Mouse (Mus musculus): ENCODE results near the gene Crybg1.
"Not testable (repeated sequence)": the region's sequence is repeated elsewhere in the genome, so short reads cannot be mapped to it uniquely, and the experiment has no call there.

Gene Crybg1

GRCm38 (mm10) chr10:43964943-43965342 lies 183.7 kb downstream of the Crybg1 start:
- no peak for DNase-seq (ENCODE audit: low read depth)

GRCm38 (mm10) chr10:43953942-43954341 lies 194.7 kb downstream of the Crybg1 start:
- DNase-seq (ENCODE audit: low read depth), result peak; percentile 74

- DNase-seq (ENCODE audit: low read depth), result no peak
Observed at GRCm38 (mm10) chr10:43945435-43945834, 203.2 kb downstream of the Crybg1 start.

- DNase-seq (ENCODE audit: low read depth), result no peak
Observed at GRCm38 (mm10) chr10:43943736-43944135, 204.9 kb downstream of the Crybg1 start.

GRCm38 (mm10) chr10:43939136-43939662 lies 209.5 kb downstream of the Crybg1 start:
- no peak for DNase-seq (ENCODE audit: low read depth)

- no peak for DNase-seq (ENCODE audit: low read depth)
Observed at GRCm38 (mm10) chr10:43928596-43928995, 220.1 kb downstream of the Crybg1 start.

GRCm38 (mm10) chr10:43927736-43928135 lies 220.9 kb downstream of the Crybg1 start:
- DNase-seq (ENCODE audit: low read depth), result no peak

- not testable (repeated sequence) for DNase-seq (ENCODE audit: low read depth)
Observed at GRCm38 (mm10) chr10:43925776-43926175, 222.9 kb downstream of the Crybg1 start.

- DNase-seq (ENCODE audit: low read depth), result no peak
Observed at GRCm38 (mm10) chr10:43923096-43923495, 225.6 kb downstream of the Crybg1 start.

GRCm38 (mm10) chr10:43918696-43919608 lies 229.7 kb downstream of the Crybg1 start:
- DNase-seq (ENCODE audit: low read depth), result peak; percentile 78

GRCm38 (mm10) chr10:43916737-43917136 lies 231.9 kb downstream of the Crybg1 start:
- no peak for DNase-seq (ENCODE audit: low read depth)

GRCm38 (mm10) chr10:43916181-43916580 lies 232.5 kb downstream of the Crybg1 start:
- DNase-seq (ENCODE audit: low read depth), result no peak

GRCm38 (mm10) chr10:43912236-43912635 lies 236.4 kb downstream of the Crybg1 start:
- no peak for DNase-seq (ENCODE audit: low read depth)

- no peak for DNase-seq (ENCODE audit: low read depth)
Observed at GRCm38 (mm10) chr10:43910873-43911142, 237.8 kb downstream of the Crybg1 start.

GRCm38 (mm10) chr10:43910032-43910872 lies 238.4 kb downstream of the Crybg1 start:
- DNase-seq (ENCODE audit: low read depth), result no peak

GRCm38 (mm10) chr10:43904569-43904968 lies 244.1 kb downstream of the Crybg1 start:
- no peak for DNase-seq (ENCODE audit: low read depth)

- peak; percentile 90 for DNase-seq (ENCODE audit: low read depth)
Observed at GRCm38 (mm10) chr10:43901578-43902194, 247.0 kb downstream of the Crybg1 start, which contains the start of the genes Qrsl1 and Rtn4ip1. TSS of gene Qrsl1 (minus strand) at chr10:43901745. TSS of gene Rtn4ip1 (plus strand) at chr10:43901807.

- DNase-seq (ENCODE audit: low read depth), result no peak
Observed at GRCm38 (mm10) chr10:43900883-43901570, 247.6 kb downstream of the Crybg1 start.

All from c-Kit-positive CD71-negative TER-119-negative erythroid progenitor cells, embryonic 14.5 days (primary cell).